Mouse (Mus musculus) embryo, embryonic 11.5 days (tissue): Measurements from ENCODE around the gene B2m.

Experiments
- DNase-seq: peaks from one replicate; pipeline ENCODE4 v3.0.0-alpha.2; 2012; ENCODE audit warnings: low read depth, low spot score

Gene B2m

GRCm38 (mm10) chr2:122194509-122194929 lies 47.0 kb downstream of the B2m start:
- peak; percentile 17 for DNase-seq

GRCm38 (mm10) chr2:122201501-122201900 lies 54.0 kb downstream of the B2m start:
- no peak for DNase-seq
